27 mouse cellular contexts compared by ENCODE assay signal in the genomic region with DNA sequence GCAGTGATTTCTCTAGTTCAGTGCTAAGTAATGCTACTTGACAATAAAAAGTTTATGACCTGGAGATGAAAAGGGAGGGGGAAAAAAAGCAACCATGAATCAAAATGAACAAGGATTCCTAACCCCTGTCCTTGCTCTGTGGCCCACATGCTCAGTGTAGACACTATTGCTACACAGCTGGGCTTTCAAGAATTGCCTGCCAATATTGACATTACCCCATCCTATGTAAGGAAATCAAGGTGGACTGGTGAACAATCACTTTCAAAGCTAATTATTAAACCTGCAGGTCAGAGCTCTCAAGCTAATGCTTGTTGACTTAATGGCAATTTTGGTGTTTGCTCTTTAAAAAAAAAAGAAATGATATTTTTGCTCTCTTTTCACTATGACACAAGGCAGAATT.
DNase-seq lines count a peak whose midpoint lies in the region; ATAC-seq and TF ChIP-seq lines count a peak whose summit lies in the region.
"Had no signal": no experiment of that assay in that cellular context is flagged by ENCODE, and none has a peak within 500 bp of the region (broad histone marks: within the 10 kb centered on the region; RNA-seq: fewer than 3 reads in every experiment).

No protein-coding gene starts in this region.

- TF ChIP-seq CTCF in lung, adult 2 months (IDR thresholded peaks at IDR 0.05; ENCODE audit: insufficient read depth, low read length), result no peak

- H3K4me2 ChIP-seq in lung, embryonic 15.5 days, result no peak overlapping the region
- no peak overlapping the region for H3K4me2 ChIP-seq in intestine, embryonic 15.5 days (replicated peaks)
- no peak overlapping the region for H3K4me2 ChIP-seq in liver, embryonic 15.5 days
- H3K4me2 ChIP-seq in stomach, embryonic 15.5 days, result no peak overlapping the region
- H3K4me2 ChIP-seq: embryonic facial prominence, embryonic 15.5 days; forebrain, embryonic 15.5 days; heart, embryonic 13.5 days; hindbrain, embryonic 12.5 days; limb, embryonic 15.5 days; neural tube, embryonic 13.5 days had no signal

- peak; percentile 64; the same call in 1 of the 2 replicates for ATAC-seq in lung, embryonic 15.5 days (ENCODE audit: borderline replicate concordance, extremely low read depth, low FRiP score, low TSS enrichment)
- ATAC-seq in intestine, embryonic 15.5 days, result peak; percentile 99
- ATAC-seq in liver, embryonic 15.5 days (ENCODE audit: insufficient read depth), result peak; percentile 58; the same call in 1 of the 2 replicates
- ATAC-seq in stomach, embryonic 15.5 days (ENCODE audit: insufficient read depth, low FRiP score, low read depth), result peak; percentile 91
- ATAC-seq: activated CD4-positive, CD25-positive, alpha-beta regulatory T cell, adult 4 months; forebrain, embryonic 15.5 days had no signal

- no peaks in the 10 kb centered on the region for H3K27me3 ChIP-seq in lung, embryonic 15.5 days
- H3K27me3 ChIP-seq in intestine, embryonic 15.5 days (replicated peaks), result no peaks in the 10 kb centered on the region
- H3K27me3 ChIP-seq in liver, embryonic 15.5 days, result peaks cover 19% of the 10 kb centered on the region
- H3K27me3 ChIP-seq in stomach, embryonic 15.5 days (replicated peaks), result no peaks in the 10 kb centered on the region
- H3K27me3 ChIP-seq: CH12.LX; embryonic facial prominence, embryonic 15.5 days; forebrain, embryonic 15.5 days; heart, embryonic 13.5 days; hindbrain, embryonic 12.5 days; limb, embryonic 15.5 days; neural tube, embryonic 13.5 days had no signal

- H3K4me1 ChIP-seq in lung, embryonic 15.5 days, result no peaks in the 10 kb centered on the region
- H3K4me1 ChIP-seq in lung, adult 2 months (ENCODE audit: control insufficient read depth, insufficient read depth, low read length), result no peaks in the 10 kb centered on the region
- H3K4me1 ChIP-seq in intestine, embryonic 15.5 days (replicated peaks), result no peaks in the 10 kb centered on the region
- H3K4me1 ChIP-seq in liver, embryonic 15.5 days (replicated peaks), result no peaks in the 10 kb centered on the region
- H3K4me1 ChIP-seq in stomach, embryonic 15.5 days, result peaks cover 2% of the 10 kb centered on the region; the same call in 1 of the 2 replicates
- H3K4me1 ChIP-seq: embryonic facial prominence, embryonic 15.5 days; forebrain, embryonic 15.5 days; hindbrain, embryonic 12.5 days; limb, embryonic 15.5 days; neural tube, embryonic 13.5 days had no signal

- H3K9ac ChIP-seq in lung, embryonic 15.5 days, result no peak overlapping the region
- no peak overlapping the region for H3K9ac ChIP-seq in intestine, embryonic 15.5 days
- H3K9ac ChIP-seq in liver, embryonic 15.5 days, result no peak overlapping the region
- no peak overlapping the region for H3K9ac ChIP-seq in stomach, embryonic 15.5 days
- H3K9ac ChIP-seq: embryonic facial prominence, embryonic 15.5 days; forebrain, embryonic 15.5 days; heart, embryonic 13.5 days; hindbrain, embryonic 12.5 days; limb, embryonic 15.5 days; neural tube, embryonic 13.5 days had no signal

- no peaks in the 10 kb centered on the region for H3K9me3 ChIP-seq in lung, embryonic 15.5 days
- no peaks in the 10 kb centered on the region for H3K9me3 ChIP-seq in intestine, embryonic 15.5 days
- no peaks in the 10 kb centered on the region for H3K9me3 ChIP-seq in liver, embryonic 15.5 days (replicated peaks)
- H3K9me3 ChIP-seq in stomach, embryonic 15.5 days, result no peaks in the 10 kb centered on the region
- H3K9me3 ChIP-seq: embryonic facial prominence, embryonic 15.5 days; forebrain, embryonic 15.5 days; G1E; heart, embryonic 13.5 days; hindbrain, embryonic 12.5 days; limb, embryonic 15.5 days; neural tube, embryonic 13.5 days had no signal

- TF ChIP-seq POLR2A in lung, adult 2 months (IDR thresholded peaks at IDR 0.05; ENCODE audit: borderline replicate concordance, extremely low read depth, low read depth, low read length), result no peak

- no peaks in the 10 kb centered on the region for H3K36me3 ChIP-seq in lung, embryonic 15.5 days
- H3K36me3 ChIP-seq in intestine, embryonic 15.5 days, result no peaks in the 10 kb centered on the region
- no peaks in the 10 kb centered on the region for H3K36me3 ChIP-seq in liver, embryonic 15.5 days (replicated peaks)
- no peaks in the 10 kb centered on the region for H3K36me3 ChIP-seq in stomach, embryonic 15.5 days
- H3K36me3 ChIP-seq: embryonic facial prominence, embryonic 15.5 days; forebrain, embryonic 15.5 days; G1E; heart, embryonic 13.5 days; hindbrain, embryonic 12.5 days; limb, embryonic 15.5 days; neural tube, embryonic 13.5 days had no signal

- no peak overlapping the region for H3K4me3 ChIP-seq in lung, embryonic 15.5 days
- H3K4me3 ChIP-seq in lung, adult 2 months (replicated peaks; ENCODE audit: extremely low read depth, low read depth, low read length), result no peak overlapping the region
- H3K4me3 ChIP-seq in intestine, embryonic 15.5 days (replicated peaks), result no peak overlapping the region
- no peak overlapping the region for H3K4me3 ChIP-seq in liver, embryonic 15.5 days (replicated peaks)
- H3K4me3 ChIP-seq in stomach, embryonic 15.5 days (replicated peaks), result no peak overlapping the region
- H3K4me3 ChIP-seq: embryonic facial prominence, embryonic 15.5 days; forebrain, embryonic 15.5 days; heart, adult 2 months; heart, embryonic 13.5 days; hindbrain, embryonic 12.5 days; left cerebral cortex, adult 2 months; limb, embryonic 15.5 days; neural tube, embryonic 13.5 days had no signal

- no peak overlapping the region for H3K27ac ChIP-seq in lung, embryonic 15.5 days
- no peak overlapping the region for H3K27ac ChIP-seq in intestine, embryonic 15.5 days
- no peak overlapping the region for H3K27ac ChIP-seq in liver, embryonic 15.5 days (replicated peaks)
- H3K27ac ChIP-seq in stomach, embryonic 15.5 days, result no peak overlapping the region
- H3K27ac ChIP-seq: embryonic facial prominence, embryonic 15.5 days; forebrain, embryonic 15.5 days; heart, adult 2 months; heart, embryonic 13.5 days; hindbrain, embryonic 12.5 days; left cerebral cortex, adult 2 months; limb, embryonic 15.5 days; neural tube, embryonic 13.5 days had no signal

- DNase-seq in lung, adult 2 months, result no peak
- DNase-seq in testis, postnatal 10 days (ENCODE audit: low spot score), result no peak
- DNase-seq in frontal cortex, postnatal 36 days (ENCODE audit: low spot score in 2 of 2), result no peak
- no peak for DNase-seq in spleen, adult 18-20 months
- DNase-seq: adrenal gland, adult 8-10 months; B cell, adult 2 months; cerebellum, adult 2 months; gastrocnemius, postnatal 25 days; heart, adult 2 months; kidney, adult 8-10 months; kidney, postnatal 10 days; midbrain, embryonic 14.5 days; thymus, postnatal 14 days had no signal
